Mouse (Mus musculus): ENCODE data around the gene Cd93. TPM values are rescaled to one million over a fixed set of nuclear protein-coding genes. Genes with fewer than 3 reads are reported as not detected.

The Cd93 gene
- total and polyA plus RNA-seq, 2 experiments from 2014 or later, result 4.5 to 22.4 TPM

DNA sequence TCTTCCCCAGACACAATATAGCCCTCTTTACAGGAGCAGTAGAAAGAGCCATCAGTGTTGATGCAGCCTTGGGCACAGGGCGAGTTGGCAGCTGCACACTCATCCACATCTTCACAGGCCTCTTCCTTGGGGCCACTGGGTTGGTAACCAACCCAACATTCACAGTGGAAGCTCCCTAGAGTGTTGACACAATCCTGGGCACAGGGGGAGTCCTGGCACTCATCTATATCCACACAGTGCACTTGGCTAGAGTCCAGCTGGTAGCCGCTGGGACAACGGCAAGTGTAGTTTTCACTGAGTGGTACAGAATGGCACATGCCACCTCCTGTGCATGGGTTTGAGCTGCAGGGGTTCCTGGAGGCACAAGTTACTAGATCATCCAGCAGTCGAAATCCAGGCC is 1.2 kb downstream of the Cd93 start:
- TF ChIP-seq CTCF (IDR thresholded peaks at IDR 0.05; ENCODE audit: low read depth), result no peak
- no peak for DNase-seq
- H3K27ac ChIP-seq (ENCODE audit: low read depth, low read length), result no peak overlapping the region

DNA sequence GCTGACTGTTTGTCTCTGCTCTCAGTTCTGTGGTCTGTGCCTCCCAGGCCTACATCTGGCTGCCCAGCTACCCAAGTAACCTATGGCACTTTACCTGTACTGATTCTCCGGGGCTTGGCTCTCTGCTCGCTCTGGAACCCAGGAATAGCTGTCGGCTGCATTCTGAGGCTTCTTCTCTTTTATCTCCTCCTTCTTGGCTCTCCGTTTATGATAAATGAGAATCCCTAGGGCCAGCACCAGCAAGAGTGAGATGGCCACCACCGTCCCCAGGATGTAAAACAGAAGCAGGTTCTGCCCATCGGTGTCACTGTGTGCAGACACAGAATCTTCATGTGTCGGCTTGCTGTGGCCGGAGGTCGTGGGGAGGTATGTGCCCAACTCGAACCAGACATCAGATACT is 1.9 kb downstream of the Cd93 start:
- H3K9me3 ChIP-seq (ENCODE audit: low read length), result no peaks in the 10 kb centered on the region
- DNase-seq (no peak), ATAC-seq (no peak)
- H3K36me3 ChIP-seq (ENCODE audit: insufficient read depth), result no peaks in the 10 kb centered on the region
- H3K27me3 ChIP-seq (ENCODE audit: insufficient read depth, low read length), result no peaks in the 10 kb centered on the region
- no peak overlapping the region for H3K9ac ChIP-seq
- WGBS, result 87% methylated on average over 10 of the region's 10 CpGs
- no peak for TF ChIP-seq CTCF (IDR thresholded peaks at IDR 0.05; ENCODE audit: low read depth)
- no peak overlapping the region for H3K27ac ChIP-seq (ENCODE audit: low read depth, low read length)
- H3K4me2 ChIP-seq (ENCODE audit: low read depth), result no peak overlapping the region
- no peak overlapping the region for H3K4me3 ChIP-seq (ENCODE audit: low read depth, low read length)
- H3K4me1 ChIP-seq (ENCODE audit: insufficient read depth), result no peaks in the 10 kb centered on the region

More for the DNA sequence above, 1.2 kb downstream of the Cd93 start:
- no peak overlapping the region for H3K9ac ChIP-seq
- no peaks in the 10 kb centered on the region for H3K9me3 ChIP-seq (ENCODE audit: low read length)
- no peaks in the 10 kb centered on the region for H3K27me3 ChIP-seq (ENCODE audit: insufficient read depth, low read length)
- no peak overlapping the region for H3K4me3 ChIP-seq (ENCODE audit: low read depth, low read length)
- no peaks in the 10 kb centered on the region for H3K36me3 ChIP-seq (ENCODE audit: insufficient read depth)
- H3K4me1 ChIP-seq (ENCODE audit: insufficient read depth), result no peaks in the 10 kb centered on the region
- 0 out of 2 replicates have a peak overlapping the region, but pooled peaks have one; percentile 3 for H3K4me2 ChIP-seq (ENCODE audit: low read depth)
- ATAC-seq, result no peak; the same call in 1 of the 2 replicates
- 57% methylated on average over 4 of the region's 4 CpGs for WGBS

DNA sequence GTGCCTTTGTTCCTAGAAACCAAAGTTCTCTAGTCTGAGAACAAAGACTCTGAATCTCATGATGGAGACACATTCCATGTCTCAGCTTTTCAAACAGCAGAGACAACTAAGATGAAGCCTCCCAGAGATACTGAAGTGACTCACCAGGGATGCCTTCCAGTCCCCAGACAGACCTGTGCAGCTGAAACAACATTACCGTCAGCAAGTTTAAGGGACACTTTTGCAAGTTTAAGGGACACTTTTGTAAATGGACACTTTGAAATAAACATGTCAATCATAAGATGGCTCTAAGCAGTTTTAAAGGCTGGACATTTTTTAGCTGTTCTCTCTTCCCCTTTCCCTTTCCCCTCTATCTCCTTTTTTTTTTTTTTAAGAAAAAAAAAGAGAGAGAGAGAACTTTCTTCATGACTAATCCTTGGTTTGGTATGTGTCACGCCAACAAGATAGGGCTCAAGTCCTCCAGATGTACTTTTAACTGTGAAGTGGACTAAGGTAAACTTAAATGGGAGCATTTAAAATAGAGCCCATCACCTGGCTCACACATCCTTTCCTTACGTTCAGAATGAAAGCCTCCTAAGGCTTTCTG is 3.6 kb downstream of the Cd93 start:
- Histone ChIP-seq H3K27me3 (ENCODE audit: insufficient read depth, low read length) (no peaks in the 10 kb centered on the region), H3K9ac (no peak overlapping the region), H3K36me3 (ENCODE audit: insufficient read depth) (no peaks in the 10 kb centered on the region), H3K4me1 (ENCODE audit: insufficient read depth) (no peaks in the 10 kb centered on the region), H3K4me2 (ENCODE audit: low read depth) (no peak overlapping the region), H3K4me3 (ENCODE audit: low read depth, low read length) (no peak overlapping the region), H3K27ac (ENCODE audit: low read depth, low read length) (no peak overlapping the region), H3K9me3 (ENCODE audit: low read length) (no peaks in the 10 kb centered on the region)
- WGBS, result 75% methylated on average over 3 of the region's 3 CpGs
- no peak for DNase-seq
- TF ChIP-seq CTCF (IDR thresholded peaks at IDR 0.05; ENCODE audit: low read depth), result no peak
- no peak for ATAC-seq

DNA sequence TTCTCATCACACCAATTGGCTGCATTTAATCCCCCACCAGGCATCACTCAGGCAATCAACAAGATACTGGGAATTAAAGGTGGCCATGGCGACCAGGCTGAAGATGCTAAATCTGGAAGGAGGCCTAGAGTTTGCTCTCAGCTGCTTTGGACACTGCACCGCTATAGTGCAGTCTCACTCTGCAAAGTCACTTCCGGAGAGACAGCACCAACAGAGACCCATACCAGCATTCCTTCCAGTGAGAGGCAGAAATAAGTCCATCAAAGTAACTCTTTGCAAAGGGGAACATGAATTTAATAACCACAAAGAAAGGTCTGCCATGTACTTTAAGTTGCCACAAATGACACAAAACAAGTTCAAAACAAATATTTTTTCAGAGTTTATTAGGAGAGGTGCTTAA is 7.1 kb downstream of the Cd93 start:
- Histone ChIP-seq H3K9ac (no peak overlapping the region), H3K4me2 (ENCODE audit: low read depth) (no peak overlapping the region), H3K27me3 (ENCODE audit: insufficient read depth, low read length) (no peaks in the 10 kb centered on the region), H3K27ac (ENCODE audit: low read depth, low read length) (no peak overlapping the region), H3K4me1 (ENCODE audit: insufficient read depth) (no peaks in the 10 kb centered on the region), H3K36me3 (ENCODE audit: insufficient read depth) (no peaks in the 10 kb centered on the region), H3K4me3 (ENCODE audit: low read depth, low read length) (no peak overlapping the region), H3K9me3 (ENCODE audit: low read length) (no peaks in the 10 kb centered on the region)
- no peak for TF ChIP-seq CTCF (IDR thresholded peaks at IDR 0.05; ENCODE audit: low read depth)
- DNase-seq (no peak), ATAC-seq (peak; percentile 29; the same call in 1 of the 2 replicates)
- 31% methylated on average over 3 of the region's 3 CpGs for WGBS

DNA sequence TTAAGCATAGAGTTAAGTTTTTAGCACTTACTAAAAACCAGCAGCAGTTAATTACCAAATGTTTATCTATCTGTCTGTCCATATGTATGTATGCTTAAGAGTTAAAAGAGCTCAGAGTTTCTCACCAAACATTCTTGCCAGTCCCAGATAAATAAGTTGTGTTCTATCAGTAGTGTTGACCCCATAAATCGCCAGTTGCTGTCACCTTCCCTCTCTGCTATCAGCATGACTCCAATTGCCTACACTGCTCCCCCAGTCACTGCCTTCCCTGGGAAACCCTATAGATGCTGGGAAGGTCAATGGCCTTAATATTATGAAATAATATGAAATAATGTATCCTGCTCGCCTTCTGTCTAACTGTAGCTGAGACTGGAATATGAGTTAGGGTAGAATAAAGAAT is 11.0 kb downstream of the Cd93 start:
- H3K4me2 ChIP-seq (ENCODE audit: low read depth), result no peak overlapping the region
- DNase-seq (no peak), ATAC-seq (no peak)
- no peaks in the 10 kb centered on the region for H3K9me3 ChIP-seq (ENCODE audit: low read length)
- H3K27me3 ChIP-seq (ENCODE audit: insufficient read depth, low read length), result no peaks in the 10 kb centered on the region
- no peak overlapping the region for H3K4me3 ChIP-seq (ENCODE audit: low read depth, low read length)
- no peak for TF ChIP-seq CTCF (IDR thresholded peaks at IDR 0.05; ENCODE audit: low read depth)
- no peaks in the 10 kb centered on the region for H3K4me1 ChIP-seq (ENCODE audit: insufficient read depth)
- no peak overlapping the region for H3K27ac ChIP-seq (ENCODE audit: low read depth, low read length)
- 74% methylated on average over 2 of the region's 2 CpGs for WGBS
- H3K9ac ChIP-seq, result no peak overlapping the region
- H3K36me3 ChIP-seq (ENCODE audit: insufficient read depth), result no peaks in the 10 kb centered on the region

DNA sequence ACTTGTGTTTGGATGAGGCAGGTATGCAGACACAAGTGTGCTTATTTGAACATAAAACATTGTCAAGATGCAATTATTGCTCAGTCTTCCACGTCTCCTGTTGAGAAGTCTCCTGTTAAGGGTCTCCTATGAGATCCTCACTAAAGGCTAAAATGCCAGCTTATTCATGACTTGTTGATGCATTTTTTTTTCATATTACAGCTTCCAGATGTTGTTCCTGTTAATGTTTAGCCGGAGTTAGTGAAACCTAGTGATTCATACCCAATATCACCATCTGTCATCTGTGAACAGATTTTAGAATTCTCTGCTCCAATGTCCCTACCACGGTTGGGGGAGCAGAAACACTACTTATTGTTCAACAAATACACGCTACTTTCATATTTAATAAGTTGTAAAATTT is 12.4 kb downstream of the Cd93 start:
- ATAC-seq (no peak), DNase-seq (no peak)
- Histone ChIP-seq H3K9me3 (ENCODE audit: low read length) (no peaks in the 10 kb centered on the region), H3K27me3 (ENCODE audit: insufficient read depth, low read length) (no peaks in the 10 kb centered on the region), H3K4me1 (ENCODE audit: insufficient read depth) (no peaks in the 10 kb centered on the region), H3K4me2 (ENCODE audit: low read depth) (no peak overlapping the region), H3K27ac (ENCODE audit: low read depth, low read length) (no peak overlapping the region), H3K4me3 (ENCODE audit: low read depth, low read length) (no peak overlapping the region), H3K36me3 (ENCODE audit: insufficient read depth) (no peaks in the 10 kb centered on the region), H3K9ac (no peak overlapping the region)
- no peak for TF ChIP-seq CTCF (IDR thresholded peaks at IDR 0.05; ENCODE audit: low read depth)
- WGBS, result 79% methylated on average over 4 of the region's 4 CpGs

DNA sequence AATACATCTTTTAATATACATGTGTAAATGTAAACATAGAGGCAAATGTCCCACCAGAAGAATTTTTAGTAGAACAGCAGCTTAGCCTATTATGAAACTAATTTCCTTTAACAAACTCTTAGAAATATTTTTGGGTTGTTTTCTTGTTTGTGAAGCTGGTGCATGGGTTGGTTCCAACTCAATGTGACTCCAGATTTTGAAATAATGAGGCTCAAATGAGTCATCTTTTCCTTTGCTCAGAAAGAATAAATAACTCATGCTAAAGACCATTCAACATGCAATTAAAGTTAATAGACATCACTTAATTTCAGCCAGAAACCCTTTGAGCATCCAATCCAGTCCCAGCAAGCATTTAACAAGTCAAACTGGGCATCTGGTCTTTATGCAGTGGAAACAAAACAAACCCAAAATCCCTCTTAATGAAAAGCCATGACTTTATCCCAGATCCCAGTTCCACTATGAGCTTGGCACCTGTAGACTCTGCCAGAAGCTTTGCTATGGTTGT is 14.3 kb downstream of the Cd93 start:
- no peaks in the 10 kb centered on the region for H3K27me3 ChIP-seq (ENCODE audit: insufficient read depth, low read length)
- H3K27ac ChIP-seq (ENCODE audit: low read depth, low read length), result no peak overlapping the region
- ATAC-seq, result 0 out of 2 replicates have a peak, but pooled peaks have one; percentile 20
- no peaks in the 10 kb centered on the region for H3K36me3 ChIP-seq (ENCODE audit: insufficient read depth)
- H3K9ac ChIP-seq, result no peak overlapping the region
- DNase-seq, result no peak
- no peaks in the 10 kb centered on the region for H3K4me1 ChIP-seq (ENCODE audit: insufficient read depth)
- TF ChIP-seq CTCF (IDR thresholded peaks at IDR 0.05; ENCODE audit: low read depth), result no peak
- no peaks in the 10 kb centered on the region for H3K9me3 ChIP-seq (ENCODE audit: low read length)
- H3K4me2 ChIP-seq (ENCODE audit: low read depth), result no peak overlapping the region
- H3K4me3 ChIP-seq (ENCODE audit: low read depth, low read length), result no peak overlapping the region

Data from forebrain, postnatal 0 days (tissue).